11 mouse cellular contexts compared by ENCODE assay signal in genomic region chr2:154223917-154224273, GRCm38 (mm10). TPM values are rescaled to one million over a fixed set of nuclear protein-coding genes. Genes with fewer than 3 reads are reported as not detected.
A peak's percentile ranks its signal among the peaks of the same experiment; 100 is the strongest.
DNase-seq lines count a peak whose midpoint lies in the region; ATAC-seq lines count a peak whose summit lies in the region.
"Had no signal": no experiment of that assay in that cellular context is flagged by ENCODE, and none has a peak within 500 bp of the region (broad histone marks: within the 10 kb centered on the region; RNA-seq: fewer than 3 reads in every experiment).

No protein-coding gene starts in this region.

- no peaks in the 10 kb centered on the region for H3K36me3 ChIP-seq in embryonic facial prominence, embryonic 11.5 days (replicated peaks; ENCODE audit: control insufficient read depth, insufficient read depth, low read depth, low read length)
- H3K36me3 ChIP-seq in limb, embryonic 10.5 days, result no peaks in the 10 kb centered on the region
- no peaks in the 10 kb centered on the region for H3K36me3 ChIP-seq in neural tube, embryonic 14.5 days (ENCODE audit: control insufficient read depth, insufficient read depth, low read length)
- H3K36me3 ChIP-seq: embryonic facial prominence, embryonic 12.5 days had no signal

- no peak overlapping the region for H3K4me3 ChIP-seq in embryonic facial prominence, embryonic 11.5 days (ENCODE audit: low read depth, low read length)
- H3K4me3 ChIP-seq in limb, embryonic 10.5 days, result peak overlapping the region; percentile 24; the same call in 1 of the 2 replicates
- H3K4me3 ChIP-seq in neural tube, embryonic 14.5 days (ENCODE audit: low read depth, low read length), result no peak overlapping the region
- H3K4me3 ChIP-seq: embryonic facial prominence, embryonic 12.5 days had no signal

- H3K9ac ChIP-seq in embryonic facial prominence, embryonic 11.5 days (replicated peaks; ENCODE audit: low read length), result no peak overlapping the region
- no peak overlapping the region for H3K9ac ChIP-seq in neural tube, embryonic 14.5 days (replicated peaks; ENCODE audit: low read depth, low read length)
- H3K9ac ChIP-seq: embryonic facial prominence, embryonic 12.5 days had no signal

- no peak overlapping the region for H3K4me2 ChIP-seq in embryonic facial prominence, embryonic 11.5 days (ENCODE audit: low read depth, low read length)
- H3K4me2 ChIP-seq in neural tube, embryonic 14.5 days (ENCODE audit: low read depth, low read length), result peak overlapping the region; percentile 24; the same call in 1 of the 2 replicates

- WGBS in embryonic facial prominence, embryonic 11.5 days, result 11% methylated on average over 2 of the region's 2 CpGs
- WGBS in limb, embryonic 10.5 days, result 11% methylated on average over 2 of the region's 2 CpGs
- WGBS in neural tube, embryonic 14.5 days, result 5% methylated on average over 2 of the region's 2 CpGs

- no peaks in the 10 kb centered on the region for H3K9me3 ChIP-seq in embryonic facial prominence, embryonic 11.5 days (replicated peaks; ENCODE audit: control insufficient read depth, low read length)
- no peaks in the 10 kb centered on the region for H3K9me3 ChIP-seq in limb, embryonic 10.5 days (replicated peaks)
- H3K9me3 ChIP-seq in neural tube, embryonic 14.5 days (ENCODE audit: control insufficient read depth, low read length), result no peaks in the 10 kb centered on the region
- H3K9me3 ChIP-seq: embryonic facial prominence, embryonic 12.5 days had no signal

- ATAC-seq in embryonic facial prominence, embryonic 11.5 days (replicated peaks; ENCODE audit: insufficient number of reproducible peaks, low FRiP score, low TSS enrichment, low read depth), result 0 out of 2 replicates have a peak, but pooled peaks have one; percentile 44
- ATAC-seq in neural tube, embryonic 14.5 days (ENCODE audit: low read depth), result no peak

- peak; percentile 8 to 35 for DNase-seq in kidney, postnatal 4 days
- no peak for DNase-seq in kidney, adult 18-20 months
- DNase-seq in embryonic facial prominence, embryonic 11.5 days (ENCODE audit: low spot score), result no peak
- no peak for DNase-seq in limb, embryonic 10.5 days (ENCODE audit: low spot score)
- DNase-seq in adrenal gland, postnatal 10 days, result no peak
- DNase-seq in Muller cell, postnatal 12 days (ENCODE audit: inconsistent ontology term), result no peak

- no peak overlapping the region for H3K27ac ChIP-seq in embryonic facial prominence, embryonic 11.5 days (replicated peaks; ENCODE audit: low read depth, low read length)
- H3K27ac ChIP-seq in limb, embryonic 10.5 days, result peak overlapping the region; percentile 38; the same call in 1 of the 2 replicates
- no peak overlapping the region; the same call in 1 of the 2 replicates for H3K27ac ChIP-seq in neural tube, embryonic 14.5 days (ENCODE audit: low read depth, low read length)
- H3K27ac ChIP-seq: embryonic facial prominence, embryonic 12.5 days had no signal

- H3K4me1 ChIP-seq in embryonic facial prominence, embryonic 11.5 days (ENCODE audit: control insufficient read depth, insufficient read depth, low read length), result peaks cover 6% of the 10 kb centered on the region
- peaks cover 37% of the 10 kb centered on the region for H3K4me1 ChIP-seq in limb, embryonic 10.5 days
- H3K4me1 ChIP-seq in neural tube, embryonic 14.5 days (ENCODE audit: control insufficient read depth, insufficient read depth, low read length), result peaks cover 2% of the 10 kb centered on the region; the same call in 1 of the 2 replicates

- H3K27me3 ChIP-seq in embryonic facial prominence, embryonic 11.5 days (ENCODE audit: control insufficient read depth, insufficient read depth, low read length), result no peaks in the 10 kb centered on the region
- no peaks in the 10 kb centered on the region for H3K27me3 ChIP-seq in limb, embryonic 10.5 days (ENCODE audit: low read depth, poor library complexity, severe bottlenecking)
- H3K27me3 ChIP-seq in neural tube, embryonic 14.5 days (ENCODE audit: control insufficient read depth, insufficient read depth, low read length), result no peaks in the 10 kb centered on the region
- H3K27me3 ChIP-seq: embryonic facial prominence, embryonic 12.5 days had no signal

RNA-seq across cellular contexts. Expression of gene Bpifb5, which starts 0.4 kb away (rescaled TPM):
- 0.29 TPM in 2 replicates for polyA plus RNA-seq in embryonic facial prominence, embryonic 11.5 days (2014; fragmentation: Nextera tagmentation; extraction: Ambion mirVana)
- 0.41 TPM in 1 of 2 replicates, not detected in the other for polyA plus RNA-seq in limb, embryonic 10.5 days (2016; fragmentation: Nextera tagmentation; extraction: Ambion mirVana)
- polyA plus RNA-seq in neural tube, embryonic 14.5 days (2014; fragmentation: Nextera tagmentation; extraction: Ambion mirVana), result 0.24 TPM in 1 of 2 replicates, not detected in the other
- under 1 TPM in 1 of 2 experiments, not detected in 1; 0.18 TPM for total RNA-seq in adrenal gland, postnatal 10 days (2021)
- total RNA-seq: layer of hippocampus, postnatal 25 days; MEL had no signal

RNA-seq across cellular contexts. Expression of gene Bpifb1, which starts 33.3 kb away (rescaled TPM):
- not detected in 2 replicates for polyA plus RNA-seq in embryonic facial prominence, embryonic 11.5 days (2014; fragmentation: Nextera tagmentation; extraction: Ambion mirVana)
- not detected in 2 replicates for polyA plus RNA-seq in limb, embryonic 10.5 days (2016; fragmentation: Nextera tagmentation; extraction: Ambion mirVana)
- polyA plus RNA-seq in neural tube, embryonic 14.5 days (2014; fragmentation: Nextera tagmentation; extraction: Ambion mirVana), result not detected in 2 replicates
- total RNA-seq in adrenal gland, postnatal 10 days (2021), result not detected
- total RNA-seq: MEL had no signal
- polyA plus RNA-seq: embryonic facial prominence, embryonic 12.5 days had no signal

RNA-seq across cellular contexts. Expression of gene Bpifb9a, which starts 33.8 kb away (rescaled TPM):
- not detected in 2 replicates for polyA plus RNA-seq in embryonic facial prominence, embryonic 11.5 days (2014; fragmentation: Nextera tagmentation; extraction: Ambion mirVana)
- not detected in 2 replicates for polyA plus RNA-seq in limb, embryonic 10.5 days (2016; fragmentation: Nextera tagmentation; extraction: Ambion mirVana)
- polyA plus RNA-seq in neural tube, embryonic 14.5 days (2014; fragmentation: Nextera tagmentation; extraction: Ambion mirVana), result not detected in 2 replicates
- total RNA-seq in adrenal gland, postnatal 10 days (2021), result not detected
- total RNA-seq: layer of hippocampus, postnatal 25 days; MEL had no signal
- polyA plus RNA-seq: embryonic facial prominence, embryonic 12.5 days; heart, postnatal 0 days had no signal

Comparison
In these comparisons a context has a peak if more than half of its experiments do, and no peak if none do; other contexts are left out.
1. DNase-seq: peak in kidney, postnatal 4 days (2 of 2); none in kidney, adult 18-20 months (single experiment), embryonic facial prominence, embryonic 11.5 days (single experiment), limb, embryonic 10.5 days (single experiment), adrenal gland, postnatal 10 days (single experiment) and Muller cell, postnatal 12 days (single experiment).